Mouse (Mus musculus) hindbrain, postnatal 0 days (tissue): Measurements from ENCODE around the gene Cradd. TPM values are rescaled to one million over a fixed set of nuclear protein-coding genes. Genes with fewer than 3 reads are reported as not detected.

Source experiments
- ATAC-seq: fragments of 200-750 bp; cut with Nextera tagmentation; 2 replicates; pipeline ENCODE4 v1.8.0; 2017; ENCODE audit warnings: mild to moderate bottlenecking, moderate TSS enrichment, moderate library complexity
- DNase-seq: peaks from one replicate; pipeline ENCODE4 v3.0.0-alpha.2; 2015; ENCODE audit warnings: low spot score
- H3K27ac ChIP-seq: fragments of 300-500 bp; sonication (generic); 2 replicates; pipeline ENCODE4 v1.5.1; 2014; ENCODE audit warnings: mild to moderate bottlenecking
- H3K27me3 ChIP-seq: fragments of 300-500 bp; sonication (generic); 2 replicates; pipeline ENCODE4 v1.6.1; 2014; ENCODE audit warnings: low read length, mixed read lengths; ENCODE audit not compliant: insufficient read depth
- H3K36me3 ChIP-seq: fragments of 300-500 bp; sonication (generic); 2 replicates; pipeline ENCODE4 v1.6.1; 2014; ENCODE audit warnings: low read length, mixed read lengths; ENCODE audit not compliant: insufficient read depth
- H3K4me1 ChIP-seq: fragments of 300-500 bp; sonication (generic); 2 replicates; pipeline ENCODE4 v1.6.1; 2014; ENCODE audit warnings: antibody characterized with exemption, low read length, mixed read lengths; ENCODE audit not compliant: insufficient read depth
- H3K4me2 ChIP-seq: fragments of 300-500 bp; sonication (generic); 2 replicates; pipeline ENCODE4 v1.6.1; 2014; ENCODE audit warnings: low read depth, mild to moderate bottlenecking, low read length, moderate library complexity, mixed read lengths
- H3K4me3 ChIP-seq: fragments of 300-500 bp; sonication (generic); 2 replicates; pipeline ENCODE4 v1.5.1; 2014; ENCODE audit warnings: low read length
- H3K9ac ChIP-seq: fragments of 300-500 bp; sonication (generic); replicated peaks from 2 replicates; pipeline ENCODE4 v1.6.1; 2014; ENCODE audit warnings: mild to moderate bottlenecking, low read length, moderate library complexity, mixed read lengths
- H3K9me3 ChIP-seq: fragments of 300-500 bp; sonication (generic); 2 replicates; pipeline ENCODE4 v1.6.1; 2016; ENCODE audit warnings: low read length, mixed read lengths
- CTCF ChIP-seq: IDR thresholded peaks from 2 replicates; pipeline ENCODE4 v1.5.1; 2016; ENCODE audit warnings: antibody characterized with exemption, control low read depth, low read depth
- WGBS: fragments of 180-500 bp; shearing (Covaris S2); extraction: QIAGEN DNeasy Blood & Tissue Kit; methylation state at CpG from one replicate; pipeline ENCODE4 v1.1.7; 2014; 5-methylcytosine and 5-hydroxymethylcytosine counted together
- polyA plus RNA-seq: library from polyadenylated mRNA; unstranded; fragments of >200 nt; fragmentation: Nextera tagmentation; extraction: Ambion mirVana; gene quantifications from 2 replicates; pipeline ENCODE4 v1.2.1, GENCODE M21; 2015
- total RNA-seq: library from RNA; depleted of rRNA; stranded (reverse); fragments of >200 nt; gene quantifications from 2 replicates; pipeline ENCODE4 v1.2.3, GENCODE M21; 2014

The Cradd gene
- total and polyA plus RNA-seq, 2 experiments from 2014 or later = 8.9 to 15.5 TPM

GRCm38 (mm10) chr10:95278085-95278484 lies 45.8 kb downstream of the Cradd start:
- Histone ChIP-seq H3K27ac (no peak overlapping the region), H3K36me3 (no peaks in the 10 kb centered on the region), H3K4me2 (no peak overlapping the region), H3K4me3 (no peak overlapping the region), H3K4me1 (0 out of 2 replicates have a peak, but pooled peaks cover 4% of the 10 kb centered on the region), H3K27me3 (no peaks in the 10 kb centered on the region), H3K9ac (no peak overlapping the region), H3K9me3 (no peaks in the 10 kb centered on the region)
- ATAC-seq (no peak), DNase-seq (no peak)
- WGBS = 83% methylated on average over 11 of the region's 11 CpGs
- no peak for TF ChIP-seq CTCF

GRCm38 (mm10) chr10:95275488-95275887 lies 48.4 kb downstream of the Cradd start:
- no peak overlapping the region for H3K9ac ChIP-seq
- no peak for DNase-seq
- H3K9me3 ChIP-seq = no peaks in the 10 kb centered on the region
- no peak overlapping the region for H3K4me3 ChIP-seq
- no peaks in the 10 kb centered on the region for H3K36me3 ChIP-seq
- H3K27me3 ChIP-seq = no peaks in the 10 kb centered on the region
- WGBS = 89% methylated on average over 9 of the region's 9 CpGs
- 0 out of 2 replicates have a peak, but pooled peaks cover 4% of the 10 kb centered on the region for H3K4me1 ChIP-seq
- H3K4me2 ChIP-seq = no peak overlapping the region
- TF ChIP-seq CTCF = no peak
- no peak for ATAC-seq
- no peak overlapping the region for H3K27ac ChIP-seq

- no peak overlapping the region for H3K9ac ChIP-seq
- DNase-seq (no peak), ATAC-seq (no peak)
- no peak overlapping the region for H3K4me2 ChIP-seq
- H3K9me3 ChIP-seq = no peaks in the 10 kb centered on the region
- no peaks in the 10 kb centered on the region for H3K27me3 ChIP-seq
- H3K36me3 ChIP-seq = no peaks in the 10 kb centered on the region
- TF ChIP-seq CTCF = no peak
- no peak overlapping the region for H3K4me3 ChIP-seq
- no peaks in the 10 kb centered on the region for H3K4me1 ChIP-seq
- no peak overlapping the region for H3K27ac ChIP-seq
- 80% methylated on average over 13 of the region's 13 CpGs for WGBS
Observed at GRCm38 (mm10) chr10:95273226-95273625, 50.7 kb downstream of the Cradd start.

GRCm38 (mm10) chr10:95269151-95269550 lies 54.8 kb downstream of the Cradd start:
- no peaks in the 10 kb centered on the region for H3K36me3 ChIP-seq
- no peak overlapping the region for H3K27ac ChIP-seq
- no peaks in the 10 kb centered on the region for H3K4me1 ChIP-seq
- no peak for TF ChIP-seq CTCF
- no peak overlapping the region for H3K9ac ChIP-seq
- no peak overlapping the region for H3K4me3 ChIP-seq
- 87% methylated on average over 7 of the region's 7 CpGs for WGBS
- DNase-seq (no peak), ATAC-seq (no peak)
- no peaks in the 10 kb centered on the region for H3K9me3 ChIP-seq
- H3K27me3 ChIP-seq = 0 out of 2 replicates have a peak, but pooled peaks cover 5% of the 10 kb centered on the region
- no peak overlapping the region for H3K4me2 ChIP-seq

- H3K4me1 ChIP-seq = no peaks in the 10 kb centered on the region
- H3K4me2 ChIP-seq = no peak overlapping the region
- 0 out of 2 replicates have a peak, but pooled peaks cover 5% of the 10 kb centered on the region for H3K27me3 ChIP-seq
- H3K4me3 ChIP-seq = no peak overlapping the region
- no peak overlapping the region for H3K9ac ChIP-seq
- TF ChIP-seq CTCF = no peak
- no peaks in the 10 kb centered on the region for H3K36me3 ChIP-seq
- WGBS = 88% methylated on average over 5 of the region's 5 CpGs
- H3K27ac ChIP-seq = no peak overlapping the region
- no peak for ATAC-seq
- H3K9me3 ChIP-seq = no peaks in the 10 kb centered on the region
- no peak for DNase-seq
Observed at GRCm38 (mm10) chr10:95268366-95268765, 55.6 kb downstream of the Cradd start.

- no peak for TF ChIP-seq CTCF
- H3K4me3 ChIP-seq = no peak overlapping the region
- no peaks in the 10 kb centered on the region for H3K4me1 ChIP-seq
- DNase-seq (no peak), ATAC-seq (no peak)
- H3K4me2 ChIP-seq = no peak overlapping the region
- H3K9me3 ChIP-seq = no peaks in the 10 kb centered on the region
- H3K27ac ChIP-seq = no peak overlapping the region
- H3K27me3 ChIP-seq = peaks cover 13% of the 10 kb centered on the region; the same call in 1 of the 2 replicates
- WGBS = 48% methylated on average over 5 of the region's 5 CpGs
- no peak overlapping the region for H3K9ac ChIP-seq
- H3K36me3 ChIP-seq = no peaks in the 10 kb centered on the region
Observed at GRCm38 (mm10) chr10:95266983-95267382, 57.0 kb downstream of the Cradd start.

GRCm38 (mm10) chr10:95266041-95266762 lies 57.7 kb downstream of the Cradd start:
- Histone ChIP-seq H3K36me3 (no peaks in the 10 kb centered on the region), H3K9me3 (no peaks in the 10 kb centered on the region), H3K27me3 (peaks cover 13% of the 10 kb centered on the region; the same call in 1 of the 2 replicates), H3K9ac (no peak overlapping the region), H3K27ac (no peak overlapping the region), H3K4me2 (no peak overlapping the region), H3K4me3 (no peak overlapping the region), H3K4me1 (no peaks in the 10 kb centered on the region)
- no peak for TF ChIP-seq CTCF
- no peak for DNase-seq
- ATAC-seq = no peak
- WGBS = 74% methylated on average over 10 of the region's 10 CpGs
